ENCODE assay signal across 8 mouse cellular contexts in genomic region chr16:31080573-31081051, GRCm38 (mm10). TPM values are rescaled to one million over a fixed set of nuclear protein-coding genes. Genes with fewer than 3 reads are reported as not detected.
DNase-seq lines count a peak whose midpoint lies in the region; ATAC-seq and TF ChIP-seq lines count a peak whose summit lies in the region.

No protein-coding gene starts in this region.

- H3K36me3 ChIP-seq in forebrain, embryonic 11.5 days (ENCODE audit: control insufficient read depth, insufficient read depth, low read length) = no peaks in the 10 kb centered on the region
- no peaks in the 10 kb centered on the region; the same call in 1 of the 2 replicates for H3K36me3 ChIP-seq in heart, postnatal 0 days (replicated peaks; ENCODE audit: control insufficient read depth, insufficient read depth, low read length)

- H3K4me2 ChIP-seq in forebrain, embryonic 11.5 days (ENCODE audit: low read depth, low read length, severe bottlenecking) = peak overlapping the region; percentile 99
- peak overlapping the region; percentile 90 for H3K4me2 ChIP-seq in heart, postnatal 0 days (ENCODE audit: low read depth, low read length)

- H3K9ac ChIP-seq in forebrain, embryonic 11.5 days (ENCODE audit: low read length) = peak overlapping the region; percentile 79
- peak overlapping the region; percentile 57 for H3K9ac ChIP-seq in heart, postnatal 0 days (replicated peaks; ENCODE audit: low read depth, low read length)

- peak; percentile 41 for DNase-seq in ES-CJ7 (ENCODE audit: low read depth, low spot score)
- peak; percentile 46 for DNase-seq in brain, embryonic 18.5 days (ENCODE audit: low read depth, low spot score)
- peak; percentile 81 for DNase-seq in forebrain, embryonic 11.5 days (ENCODE audit: low spot score)
- peak; percentile 45 for DNase-seq in heart, postnatal 0 days (ENCODE audit: low spot score)
- peak; percentile 79 to 86 for DNase-seq in kidney, postnatal 36 days
- DNase-seq in lung, adult 2 months = peak; percentile 68
- peak; percentile 32 for DNase-seq in urinary bladder, postnatal 10 days (ENCODE audit: low spot score)

- H3K9me3 ChIP-seq in forebrain, embryonic 11.5 days (ENCODE audit: control insufficient read depth, low read length) = no peaks in the 10 kb centered on the region
- H3K9me3 ChIP-seq in heart, postnatal 0 days (replicated peaks; ENCODE audit: control insufficient read depth, low read length) = no peaks in the 10 kb centered on the region

- under 1% methylated on average over 35 of the region's 36 CpGs for WGBS in forebrain, embryonic 11.5 days
- under 1% methylated on average over 36 of the region's 36 CpGs for WGBS in heart, postnatal 0 days
- WGBS in lung, adult 2 months = under 1% methylated on average over 36 of the region's 36 CpGs
- WGBS in olfactory bulb, adult 2 months = under 1% methylated on average over 36 of the region's 36 CpGs

- peak overlapping the region; percentile 77 for H3K4me3 ChIP-seq in forebrain, embryonic 11.5 days (ENCODE audit: low read depth, low read length)
- H3K4me3 ChIP-seq in heart, postnatal 0 days (ENCODE audit: low read depth, low read length) = peak overlapping the region; percentile 83
- peak overlapping the region; percentile 96 for H3K4me3 ChIP-seq in lung, adult 2 months (replicated peaks; ENCODE audit: extremely low read depth, low read depth, low read length)
- H3K4me3 ChIP-seq in olfactory bulb, adult 2 months (ENCODE audit: insufficient read depth, low read depth, low read length) = peak overlapping the region; percentile 84

- peak; percentile 74 for ATAC-seq in forebrain, embryonic 11.5 days (replicated peaks; ENCODE audit: low FRiP score)
- peak; percentile 42 for ATAC-seq in heart, postnatal 0 days (ENCODE audit: insufficient read depth, low read depth)

- TF ChIP-seq POLR2A in lung, adult 2 months (IDR thresholded peaks at IDR 0.05; ENCODE audit: borderline replicate concordance, extremely low read depth, low read depth, low read length) = no peak
- TF ChIP-seq POLR2A in olfactory bulb, adult 2 months (IDR thresholded peaks at IDR 0.05; ENCODE audit: insufficient read depth, low read depth, low read length) = no peak

- H3K27ac ChIP-seq in forebrain, embryonic 11.5 days (ENCODE audit: low read depth, low read length) = peak overlapping the region; percentile 74; the same call in 1 of the 2 replicates
- peak overlapping the region; percentile 87; the same call in 1 of the 2 replicates for H3K27ac ChIP-seq in heart, postnatal 0 days (ENCODE audit: low read depth)
- peak overlapping the region; percentile 43 for H3K27ac ChIP-seq in olfactory bulb, adult 2 months (ENCODE audit: insufficient read depth, low read depth, low read length)

- no peaks in the 10 kb centered on the region for H3K27me3 ChIP-seq in forebrain, embryonic 11.5 days (ENCODE audit: control insufficient read depth, insufficient read depth, low read length)
- H3K27me3 ChIP-seq in heart, postnatal 0 days (ENCODE audit: control insufficient read depth, insufficient read depth, low read length) = no peaks in the 10 kb centered on the region

- no peak for TF ChIP-seq EP300 in heart, postnatal 0 days (IDR thresholded peaks at IDR 0.05; ENCODE audit: low read depth)

- H3K4me1 ChIP-seq in forebrain, embryonic 11.5 days (replicated peaks; ENCODE audit: control insufficient read depth, insufficient read depth, low read length) = 0 out of 2 replicates have a peak, but pooled peaks cover 4% of the 10 kb centered on the region
- H3K4me1 ChIP-seq in heart, postnatal 0 days (ENCODE audit: control insufficient read depth, insufficient read depth) = peaks cover 15% of the 10 kb centered on the region; the same call in 1 of the 2 replicates
- no peaks in the 10 kb centered on the region for H3K4me1 ChIP-seq in lung, adult 2 months (ENCODE audit: control insufficient read depth, insufficient read depth, low read length)
- H3K4me1 ChIP-seq in olfactory bulb, adult 2 months (ENCODE audit: control insufficient read depth, insufficient read depth, low read length) = peaks cover 22% of the 10 kb centered on the region

- TF ChIP-seq CTCF in heart, postnatal 0 days (IDR thresholded peaks at IDR 0.05; ENCODE audit: low read depth) = no peak
- TF ChIP-seq CTCF in lung, adult 2 months (IDR thresholded peaks at IDR 0.05; ENCODE audit: insufficient read depth, low read length) = no peak
- no peak for TF ChIP-seq CTCF in olfactory bulb, adult 2 months (IDR thresholded peaks at IDR 0.05; ENCODE audit: insufficient read depth, low read depth, low read length)

RNA-seq across cellular contexts. Expression of gene Xxylt1, which starts 0.6 kb away (rescaled TPM):
- polyA plus RNA-seq in forebrain, embryonic 11.5 days (2014; fragmentation: Nextera tagmentation; extraction: Ambion mirVana) = 14.5 and 14.7 TPM in 2 replicates
- total RNA-seq in heart, postnatal 0 days (2014; rRNA removed; ENCODE audit: low replicate concordance) = 13.4 and 16.2 TPM in 2 replicates
- 5.2 and 5.9 TPM in 2 replicates for polyA plus RNA-seq in heart, postnatal 0 days (2015; fragmentation: Nextera tagmentation; extraction: Ambion mirVana)
- polyA plus RNA-seq in lung, adult 2 months (2012; rRNA removed) = 15.8 and 21.9 TPM in 2 replicates
- not detected in 2 replicates for polyA plus RNA-seq in olfactory bulb, adult 2 months (2012; ENCODE audit: insufficient read depth, insufficient read length, low replicate concordance, missing spikeins)

Comparison
In these comparisons a context has a peak if more than half of its experiments do, and no peak if none do; other contexts are left out.
1. Peak in every context shown above with its lines: DNase-seq, ATAC-seq, H3K4me3 ChIP-seq and H3K27ac ChIP-seq.
2. DNase-seq: peak in every context shown above with its lines; median percentile 82 in kidney, postnatal 36 days; 81 in forebrain, embryonic 11.5 days; 68 in lung, adult 2 months; 46 in brain, embryonic 18.5 days; 45 in heart, postnatal 0 days; 41 in ES-CJ7; 32 in urinary bladder, postnatal 10 days.